Mouse (Mus musculus) midbrain, embryonic 16.5 days (tissue): ENCODE data around the gene Ntng1. TPM values are rescaled to one million over a fixed set of nuclear protein-coding genes. Genes with fewer than 3 reads are reported as not detected.

Experiments
- ATAC-seq: fragments of 200-750 bp; cut with Nextera tagmentation; 2 replicates; pipeline ENCODE4 v1.8.0; 2017; ENCODE audit warnings: moderate TSS enrichment
- H3K27ac ChIP-seq: fragments of 300-500 bp; sonication (generic); 2 replicates; pipeline ENCODE4 v1.5.1; 2014; ENCODE audit warnings: mild to moderate bottlenecking, low read length, mixed read lengths
- H3K27me3 ChIP-seq: fragments of 300-500 bp; sonication (generic); 2 replicates; pipeline ENCODE4 v1.6.1; 2014; ENCODE audit warnings: low read depth, low read length, mixed read lengths; ENCODE audit not compliant: control insufficient read depth, insufficient read depth
- H3K36me3 ChIP-seq: fragments of 300-500 bp; sonication (generic); 2 replicates; pipeline ENCODE4 v1.6.1; 2014; ENCODE audit warnings: mild to moderate bottlenecking, low read length, moderate library complexity, mixed read lengths; ENCODE audit not compliant: control insufficient read depth, insufficient read depth
- H3K4me1 ChIP-seq: fragments of 300-500 bp; sonication (generic); 2 replicates; pipeline ENCODE4 v1.6.1; 2014; ENCODE audit warnings: mild to moderate bottlenecking, low read length, mixed read lengths; ENCODE audit not compliant: control insufficient read depth, insufficient read depth
- H3K4me2 ChIP-seq: fragments of 300-500 bp; sonication (generic); 2 replicates; pipeline ENCODE4 v1.6.1; 2014; ENCODE audit warnings: mild to moderate bottlenecking, low read length, mixed read lengths
- H3K4me3 ChIP-seq: fragments of 300-500 bp; sonication (generic); 2 replicates; pipeline ENCODE4 v1.5.1; 2014; ENCODE audit warnings: low read depth, mild to moderate bottlenecking, low read length, moderate library complexity, mixed read lengths
- H3K9ac ChIP-seq: fragments of 300-500 bp; sonication (generic); 2 replicates; pipeline ENCODE4 v1.6.1; 2014; ENCODE audit warnings: low read depth, low read length, mixed read lengths
- H3K9me3 ChIP-seq: fragments of 300-500 bp; sonication (generic); replicated peaks from 2 replicates; pipeline ENCODE4 v1.6.1; 2014; ENCODE audit warnings: mild to moderate bottlenecking, low read length, mixed read lengths; ENCODE audit not compliant: control insufficient read depth, poor library complexity, severe bottlenecking
- WGBS: fragments of 180-500 bp; shearing (Covaris S2); extraction: QIAGEN DNeasy Blood & Tissue Kit; methylation state at CpG from one replicate; pipeline ENCODE4 v1.1.7; 2014; 5-methylcytosine and 5-hydroxymethylcytosine counted together
- polyA plus RNA-seq: library from polyadenylated mRNA; unstranded; fragments of >200 nt; fragmentation: Nextera tagmentation; extraction: Ambion mirVana; gene quantifications from 2 replicates; pipeline ENCODE4 v1.2.1, GENCODE M21; 2015

Gene Ntng1
- polyA plus RNA-seq, 1 experiment from 2014 or later = 53.8 TPM

- H3K27ac ChIP-seq = no peak overlapping the region
- H3K4me3 ChIP-seq = no peak overlapping the region
- no peaks in the 10 kb centered on the region for H3K4me1 ChIP-seq
- H3K9me3 ChIP-seq = no peaks in the 10 kb centered on the region
- 0 out of 2 replicates have a peak, but pooled peaks cover 2% of the 10 kb centered on the region for H3K36me3 ChIP-seq
- no peak for ATAC-seq
- no peak overlapping the region for H3K4me2 ChIP-seq
- WGBS = 84% methylated on average over 1 of the region's 1 CpGs
- H3K9ac ChIP-seq = no peak overlapping the region
- H3K27me3 ChIP-seq = no peaks in the 10 kb centered on the region
Measured at GRCm38 (mm10) chr3:109858276-109858675, 285.5 kb downstream of the Ntng1 start.

DNA sequence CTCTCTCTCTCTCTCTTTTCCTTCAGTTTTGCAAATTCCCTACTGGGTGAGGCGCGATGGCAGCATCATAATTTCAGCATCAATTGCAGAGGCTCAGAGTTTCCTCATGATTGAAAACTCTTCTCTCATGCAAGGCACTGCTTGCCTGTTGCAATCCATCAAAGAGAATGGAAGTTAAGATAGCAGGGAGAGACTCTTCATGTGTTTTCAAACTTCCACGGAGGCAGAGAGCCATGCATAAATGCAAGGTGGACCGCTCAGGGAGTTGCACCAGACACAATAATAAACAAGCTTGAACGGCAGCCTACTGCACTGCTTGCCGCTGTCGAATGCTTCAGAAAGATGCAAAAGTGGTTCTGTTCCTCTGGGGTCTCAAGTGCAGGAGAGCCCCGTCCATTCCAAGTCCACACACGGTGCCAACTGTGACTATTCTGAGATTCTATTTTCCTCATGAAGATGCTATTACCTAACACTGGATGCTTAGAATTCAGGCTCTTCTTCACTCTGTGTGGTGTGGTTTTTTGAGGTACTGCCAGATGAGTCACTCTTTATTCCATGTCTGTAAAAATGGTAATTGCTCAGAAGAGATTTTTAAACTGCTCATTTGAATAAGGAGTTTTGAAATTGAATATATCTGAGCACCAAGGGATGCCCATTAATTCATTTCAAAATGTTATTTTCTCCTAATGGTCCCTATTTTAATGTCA lies 289.2 kb downstream of the Ntng1 start:
- H3K4me1 ChIP-seq = no peaks in the 10 kb centered on the region
- no peak for ATAC-seq
- 89% methylated on average over 9 of the region's 9 CpGs for WGBS

GRCm38 (mm10) chr3:109846660-109847059 lies 297.2 kb downstream of the Ntng1 start:
- Histone ChIP-seq H3K27me3 (no peaks in the 10 kb centered on the region), H3K9me3 (no peaks in the 10 kb centered on the region), H3K36me3 (no peaks in the 10 kb centered on the region), H3K4me2 (no peak overlapping the region), H3K4me3 (no peak overlapping the region), H3K27ac (no peak overlapping the region), H3K4me1 (no peaks in the 10 kb centered on the region), H3K9ac (no peak overlapping the region)
- ATAC-seq = no peak
- WGBS = 48% methylated on average over 4 of the region's 4 CpGs

More for the DNA sequence above, 289.2 kb downstream of the Ntng1 start:
- H3K9me3 ChIP-seq = no peaks in the 10 kb centered on the region
- H3K27me3 ChIP-seq = no peaks in the 10 kb centered on the region
- no peak overlapping the region for H3K4me2 ChIP-seq
- no peak overlapping the region for H3K4me3 ChIP-seq
- no peak overlapping the region for H3K9ac ChIP-seq
- H3K27ac ChIP-seq = no peak overlapping the region
- no peaks in the 10 kb centered on the region for H3K36me3 ChIP-seq

- WGBS = 100% methylated on average over 1 of the region's 1 CpGs
- Histone ChIP-seq H3K4me2 (no peak overlapping the region), H3K9ac (no peak overlapping the region), H3K27me3 (no peaks in the 10 kb centered on the region), H3K4me1 (no peaks in the 10 kb centered on the region), H3K4me3 (no peak overlapping the region), H3K9me3 (no peaks in the 10 kb centered on the region), H3K36me3 (no peaks in the 10 kb centered on the region), H3K27ac (no peak overlapping the region)
- no peak for ATAC-seq
Measured at GRCm38 (mm10) chr3:109825806-109826205, 318.0 kb downstream of the Ntng1 start.

GRCm38 (mm10) chr3:109822803-109823474 lies 320.9 kb downstream of the Ntng1 start:
- Histone ChIP-seq H3K4me3 (no peak overlapping the region), H3K4me2 (no peak overlapping the region), H3K4me1 (no peaks in the 10 kb centered on the region), H3K27me3 (no peaks in the 10 kb centered on the region), H3K9me3 (no peaks in the 10 kb centered on the region), H3K36me3 (no peaks in the 10 kb centered on the region), H3K27ac (no peak overlapping the region), H3K9ac (no peak overlapping the region)
- no peak for ATAC-seq
- WGBS = 87% methylated on average over 2 of the region's 2 CpGs

DNA sequence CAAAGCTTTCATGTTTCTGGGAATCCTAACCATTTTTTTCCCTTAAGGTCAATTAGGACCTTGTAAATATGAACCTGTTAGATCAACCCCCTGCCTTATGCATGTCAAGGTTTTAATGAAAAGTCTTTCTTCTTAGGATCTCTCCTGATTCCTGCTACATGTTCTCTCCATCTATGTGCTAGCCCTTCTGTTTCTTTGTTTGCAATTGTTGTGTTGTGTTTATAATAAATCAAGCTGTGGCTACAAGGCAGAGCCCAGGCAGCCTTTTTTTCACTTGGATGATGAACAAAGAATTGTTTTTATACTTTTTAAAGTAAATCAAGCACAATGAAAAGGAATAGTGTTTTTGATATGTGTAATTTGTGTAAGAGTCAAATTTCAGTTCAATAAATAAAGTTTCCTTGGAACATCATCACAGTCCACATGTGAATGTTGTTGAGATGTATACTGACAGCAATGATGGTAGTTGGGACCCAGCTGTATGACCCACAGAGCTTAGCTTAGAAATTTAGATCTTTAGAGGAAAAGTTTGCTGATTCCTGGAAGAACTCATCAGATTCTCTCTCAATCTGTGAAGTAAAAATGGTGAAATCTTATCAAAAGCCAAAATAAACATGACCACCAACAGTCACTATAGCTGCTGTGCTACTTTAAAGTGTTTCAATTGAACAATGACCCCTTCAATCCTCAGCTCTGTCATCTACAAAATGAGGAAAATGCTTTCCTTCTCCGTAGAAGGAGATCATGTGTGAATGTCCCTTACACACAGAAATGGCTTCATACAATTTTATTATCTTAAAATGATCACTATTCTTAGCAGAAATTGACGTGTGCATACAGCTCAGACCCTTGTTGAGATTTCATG lies 324.8 kb downstream of the Ntng1 start:
- Histone ChIP-seq H3K9me3 (no peaks in the 10 kb centered on the region), H3K9ac (no peak overlapping the region), H3K4me3 (no peak overlapping the region), H3K27ac (no peak overlapping the region), H3K36me3 (no peaks in the 10 kb centered on the region), H3K4me1 (no peaks in the 10 kb centered on the region), H3K4me2 (no peak overlapping the region), H3K27me3 (no peaks in the 10 kb centered on the region)
- no peak for ATAC-seq
- 80% methylated on average over 2 of the region's 2 CpGs for WGBS

DNA sequence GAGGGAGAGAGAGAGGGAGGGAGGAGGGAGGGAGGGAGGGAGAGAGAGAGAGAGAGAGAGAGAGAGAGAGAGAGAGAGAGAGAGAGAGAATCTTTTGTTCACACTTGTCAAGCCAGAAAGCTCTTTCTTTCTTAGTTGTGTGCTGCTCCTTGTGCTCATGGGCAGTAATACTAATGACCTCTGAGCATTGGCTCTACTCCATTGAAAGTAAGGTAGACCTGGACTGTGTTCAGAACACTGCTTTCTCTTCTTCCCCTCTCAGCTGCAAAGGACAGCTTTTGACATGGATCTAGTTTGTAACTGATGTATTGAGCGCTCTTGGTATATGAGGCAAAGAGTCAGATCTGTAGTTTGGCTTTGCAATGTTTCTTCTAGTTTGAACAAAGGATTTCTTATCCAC lies 334.7 kb downstream of the Ntng1 start:
- Histone ChIP-seq H3K4me2 (no peak overlapping the region), H3K27me3 (no peaks in the 10 kb centered on the region), H3K9me3 (no peaks in the 10 kb centered on the region), H3K4me1 (no peaks in the 10 kb centered on the region), H3K9ac (no peak overlapping the region), H3K36me3 (no peaks in the 10 kb centered on the region), H3K4me3 (no peak overlapping the region), H3K27ac (no peak overlapping the region)
- no peak for ATAC-seq
- WGBS = 85% methylated on average over 1 of the region's 1 CpGs

GRCm38 (mm10) chr3:109807211-109807934 lies 336.4 kb downstream of the Ntng1 start:
- no peaks in the 10 kb centered on the region for H3K4me1 ChIP-seq
- no peaks in the 10 kb centered on the region for H3K9me3 ChIP-seq
- ATAC-seq = peak; percentile 31; the same call in 1 of the 2 replicates
- 57% methylated on average over 6 of the region's 6 CpGs for WGBS
- no peaks in the 10 kb centered on the region for H3K27me3 ChIP-seq
- no peak overlapping the region for H3K4me3 ChIP-seq
- peak overlapping the region; percentile 13; the same call in 1 of the 2 replicates for H3K27ac ChIP-seq
- H3K9ac ChIP-seq = no peak overlapping the region
- no peak overlapping the region for H3K4me2 ChIP-seq
- H3K36me3 ChIP-seq = no peaks in the 10 kb centered on the region
